9 mouse cellular contexts compared by ENCODE assay signal in genomic region chr3:85601841-85602305, GRCm38 (mm10). TPM values are rescaled to one million over a fixed set of nuclear protein-coding genes. Genes with fewer than 3 reads are reported as not detected.
DNase-seq lines count a peak whose midpoint lies in the region; ATAC-seq lines count a peak whose summit lies in the region.
"Had no signal": no experiment of that assay in that cellular context is flagged by ENCODE, and none has a peak within 500 bp of the region (broad histone marks: within the 10 kb centered on the region; RNA-seq: fewer than 3 reads in every experiment).

No protein-coding gene starts in this region.

- peak; percentile 9 to 25 for DNase-seq in lung, adult 18-20 months
- DNase-seq in lung, postnatal 10 days, result no peak
- peak; percentile 73 for DNase-seq in cerebellum, adult 9-11 months
- DNase-seq in forebrain, embryonic 11.5 days (ENCODE audit: low spot score), result peak; percentile 56
- no peak for DNase-seq in liver
- no peak for DNase-seq in thymus, postnatal 0 days (ENCODE audit: low spot score)

- no peak overlapping the region for H3K4me3 ChIP-seq in forebrain, embryonic 11.5 days (ENCODE audit: low read depth, low read length)
- H3K4me3 ChIP-seq in limb, embryonic 13.5 days, result no peak overlapping the region
- H3K4me3 ChIP-seq: erythroblast, embryonic 14.5 days; lung, embryonic 15.5 days had no signal

- peaks cover 24% of the 10 kb centered on the region for H3K4me1 ChIP-seq in forebrain, embryonic 11.5 days (replicated peaks; ENCODE audit: control insufficient read depth, insufficient read depth, low read length)
- peaks cover 20% of the 10 kb centered on the region for H3K4me1 ChIP-seq in limb, embryonic 13.5 days

- peak; percentile 69 for ATAC-seq in forebrain, embryonic 11.5 days (replicated peaks; ENCODE audit: low FRiP score)
- no peak for ATAC-seq in limb, embryonic 13.5 days (ENCODE audit: low FRiP score, low read depth)

- no peak overlapping the region for H3K9ac ChIP-seq in forebrain, embryonic 11.5 days (ENCODE audit: low read length)
- no peak overlapping the region for H3K9ac ChIP-seq in limb, embryonic 13.5 days
- H3K9ac ChIP-seq: lung, embryonic 15.5 days had no signal

- H3K4me2 ChIP-seq in forebrain, embryonic 11.5 days (ENCODE audit: low read depth, low read length, severe bottlenecking), result no peak overlapping the region
- H3K4me2 ChIP-seq in limb, embryonic 13.5 days (replicated peaks), result no peak overlapping the region
- H3K4me2 ChIP-seq: lung, embryonic 15.5 days had no signal

- H3K27me3 ChIP-seq in forebrain, embryonic 11.5 days (ENCODE audit: control insufficient read depth, insufficient read depth, low read length), result no peaks in the 10 kb centered on the region
- H3K27me3 ChIP-seq in limb, embryonic 13.5 days, result no peaks in the 10 kb centered on the region
- H3K27me3 ChIP-seq: lung, embryonic 15.5 days had no signal

- H3K36me3 ChIP-seq in forebrain, embryonic 11.5 days (ENCODE audit: control insufficient read depth, insufficient read depth, low read length), result no peaks in the 10 kb centered on the region
- no peaks in the 10 kb centered on the region for H3K36me3 ChIP-seq in limb, embryonic 13.5 days
- H3K36me3 ChIP-seq: lung, embryonic 15.5 days had no signal

- 46% methylated on average over 3 of the region's 3 CpGs for WGBS in forebrain, embryonic 11.5 days
- 26% methylated on average over 3 of the region's 3 CpGs for WGBS in limb, embryonic 13.5 days

- no peaks in the 10 kb centered on the region for H3K9me3 ChIP-seq in forebrain, embryonic 11.5 days (ENCODE audit: control insufficient read depth, low read length)
- H3K9me3 ChIP-seq in limb, embryonic 13.5 days, result no peaks in the 10 kb centered on the region
- H3K9me3 ChIP-seq: lung, embryonic 15.5 days had no signal

- H3K27ac ChIP-seq in forebrain, embryonic 11.5 days (ENCODE audit: low read depth, low read length), result 0 out of 2 replicates have a peak overlapping the region, but pooled peaks have one; percentile 4
- H3K27ac ChIP-seq in limb, embryonic 13.5 days, result peak overlapping the region; percentile 10; the same call in 1 of the 2 replicates
- H3K27ac ChIP-seq: lung, embryonic 15.5 days had no signal

RNA-seq across cellular contexts. Expression of gene Gatb, which starts 28.0 kb away (rescaled TPM):
- polyA plus RNA-seq in forebrain, embryonic 11.5 days (2014; fragmentation: Nextera tagmentation; extraction: Ambion mirVana), result 25.6 and 26.8 TPM in 2 replicates
- 22.2 TPM in 2 replicates for polyA plus RNA-seq in limb, embryonic 13.5 days (2015; fragmentation: Nextera tagmentation; extraction: Ambion mirVana)
- 17.9 and 18.2 TPM in 2 replicates for polyA plus RNA-seq in thymus, postnatal 0 days (2015; fragmentation: Nextera tagmentation; extraction: Ambion mirVana)

Comparison
In these comparisons a context has a peak if more than half of its experiments do, and no peak if none do; other contexts are left out.
1. DNase-seq: peak in lung, adult 18-20 months (2 of 2), cerebellum, adult 9-11 months (single experiment) and forebrain, embryonic 11.5 days (single experiment); none in lung, postnatal 10 days (single experiment), liver (single experiment) and thymus, postnatal 0 days (single experiment).